Mouse (Mus musculus): ENCODE measurements around the gene Fkbp14.

GRCm38 (mm10) chr6:54617363-54617762, 20.3 kb upstream of the Fkbp14 start:
- TF ChIP-seq CTCF (IDR thresholded peaks at IDR 0.05; ENCODE audit: low read depth, low read length): no peak
- TF ChIP-seq POLR2A (IDR thresholded peaks at IDR 0.05; ENCODE audit: extremely low read depth, insufficient read depth, low read length): no peak

Data from liver, adult 2 months (tissue).